In the genomic region with DNA sequence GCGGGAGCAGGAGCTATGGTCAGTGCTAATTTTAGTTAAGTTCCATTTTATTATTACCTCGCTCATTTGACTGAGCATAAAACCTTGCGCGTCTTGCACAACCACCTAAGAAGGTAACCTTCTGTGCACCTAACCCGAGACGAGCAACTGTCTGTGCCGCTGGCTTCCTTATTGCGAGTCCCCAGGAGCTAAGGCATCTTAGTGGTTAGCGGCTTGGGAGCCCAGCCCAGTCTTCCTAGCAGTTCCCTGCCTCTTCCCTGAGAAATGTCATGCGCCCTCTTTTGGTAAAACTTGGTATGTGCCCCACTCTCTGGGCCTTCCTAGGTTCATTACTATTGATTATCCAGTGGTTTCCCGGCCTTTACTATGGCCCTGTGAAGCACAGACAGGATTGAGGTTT, we compare ENCODE assay signal across 8 mouse cellular contexts. TPM values are rescaled to one million over a fixed set of nuclear protein-coding genes. Genes with fewer than 3 reads are reported as not detected.
DNase-seq lines count a peak whose midpoint lies in the region; ATAC-seq and TF ChIP-seq lines count a peak whose summit lies in the region.

No protein-coding gene starts in this region.

- peaks cover 6 to 15% of the 10 kb centered on the region in 2 experiments for H3K4me1 ChIP-seq in ES-E14 (ENCODE audit: control insufficient read depth in 2 of 2, insufficient read depth in 2 of 2, low read length in 2 of 2, poor library complexity in 1 of 2)
- peaks cover 20% of the 10 kb centered on the region for H3K4me1 ChIP-seq in forebrain, embryonic 12.5 days
- H3K4me1 ChIP-seq in heart, postnatal 0 days (ENCODE audit: control insufficient read depth, insufficient read depth) = peaks cover 11% of the 10 kb centered on the region; the same call in 1 of the 2 replicates
- peaks cover 38% of the 10 kb centered on the region for H3K4me1 ChIP-seq in liver, embryonic 15.5 days (replicated peaks)
- peaks cover 14% of the 10 kb centered on the region for H3K4me1 ChIP-seq in neural tube, embryonic 12.5 days
- peaks cover 3% of the 10 kb centered on the region for H3K4me1 ChIP-seq in stomach, postnatal 0 days (replicated peaks; ENCODE audit: control insufficient read depth, insufficient read depth)

- peak overlapping the region; percentile 89 for H3K4me2 ChIP-seq in forebrain, embryonic 12.5 days
- peak overlapping the region; percentile 88 for H3K4me2 ChIP-seq in heart, postnatal 0 days (ENCODE audit: low read depth, low read length)
- H3K4me2 ChIP-seq in liver, embryonic 15.5 days = peak overlapping the region; percentile 97
- H3K4me2 ChIP-seq in neural tube, embryonic 12.5 days (replicated peaks) = peak overlapping the region; percentile 84
- peak overlapping the region; percentile 94 for H3K4me2 ChIP-seq in stomach, postnatal 0 days (replicated peaks; ENCODE audit: low read depth)

- no peaks in the 10 kb centered on the region for H3K9me3 ChIP-seq in ES-E14 (ENCODE audit: control insufficient read depth, insufficient read depth, low read depth, low read length)
- H3K9me3 ChIP-seq in forebrain, embryonic 12.5 days = no peaks in the 10 kb centered on the region
- no peaks in the 10 kb centered on the region for H3K9me3 ChIP-seq in heart, postnatal 0 days (replicated peaks; ENCODE audit: control insufficient read depth, low read length)
- no peaks in the 10 kb centered on the region for H3K9me3 ChIP-seq in liver, embryonic 15.5 days (replicated peaks)
- no peaks in the 10 kb centered on the region for H3K9me3 ChIP-seq in neural tube, embryonic 12.5 days
- no peaks in the 10 kb centered on the region for H3K9me3 ChIP-seq in stomach, postnatal 0 days (ENCODE audit: control insufficient read depth, low read length)

- peak; percentile 89 for DNase-seq in ES-E14 (ENCODE audit: low read depth, low spot score)
- peak; percentile 85 for DNase-seq in c-Kit-positive CD71-positive TER-119-positive erythroid progenitor cells, embryonic 14.5 days (ENCODE audit: low spot score)
- DNase-seq in heart, postnatal 0 days (ENCODE audit: low spot score) = peak; percentile 84
- DNase-seq in kidney, postnatal 36 days = peak; percentile 92 to 93
- peak; percentile 84 for DNase-seq in stomach, postnatal 0 days (ENCODE audit: low spot score)

- no peak overlapping the region for H3K27ac ChIP-seq in ES-E14 (ENCODE audit: insufficient read depth, low read depth, low read length, poor library complexity, severe bottlenecking)
- no peak overlapping the region for H3K27ac ChIP-seq in forebrain, embryonic 12.5 days
- peak overlapping the region; percentile 71 for H3K27ac ChIP-seq in heart, postnatal 0 days (ENCODE audit: low read depth)
- H3K27ac ChIP-seq in liver, embryonic 15.5 days (replicated peaks) = peak overlapping the region; percentile 68
- no peak overlapping the region for H3K27ac ChIP-seq in neural tube, embryonic 12.5 days
- H3K27ac ChIP-seq in stomach, postnatal 0 days (replicated peaks) = peak overlapping the region; percentile 45; the same call in 1 of the 2 replicates

- H3K9ac ChIP-seq in ES-E14 (ENCODE audit: insufficient read depth, low read depth, low read length, poor library complexity, severe bottlenecking) = no peak overlapping the region
- H3K9ac ChIP-seq in forebrain, embryonic 12.5 days = peak overlapping the region; percentile 8; the same call in 1 of the 2 replicates
- H3K9ac ChIP-seq in heart, postnatal 0 days (replicated peaks; ENCODE audit: low read depth, low read length) = peak overlapping the region; percentile 38
- H3K9ac ChIP-seq in liver, embryonic 15.5 days = peak overlapping the region; percentile 28
- no peak overlapping the region for H3K9ac ChIP-seq in neural tube, embryonic 12.5 days
- peak overlapping the region; percentile 41; the same call in 1 of the 2 replicates for H3K9ac ChIP-seq in stomach, postnatal 0 days (ENCODE audit: low read length)

- H3K27me3 ChIP-seq in forebrain, embryonic 12.5 days = peaks cover 8% of the 10 kb centered on the region; the same call in 1 of the 2 replicates
- H3K27me3 ChIP-seq in heart, postnatal 0 days (ENCODE audit: control insufficient read depth, insufficient read depth, low read length) = no peaks in the 10 kb centered on the region
- 0 out of 2 replicates have a peak, but pooled peaks cover 5% of the 10 kb centered on the region for H3K27me3 ChIP-seq in liver, embryonic 15.5 days
- no peaks in the 10 kb centered on the region for H3K27me3 ChIP-seq in neural tube, embryonic 12.5 days (replicated peaks)
- no peaks in the 10 kb centered on the region for H3K27me3 ChIP-seq in stomach, postnatal 0 days (ENCODE audit: control insufficient read depth, insufficient read depth, low read length)

- under 1% methylated on average over 11 of the region's 11 CpGs for WGBS in forebrain, embryonic 12.5 days
- WGBS in heart, postnatal 0 days = under 1% methylated on average over 11 of the region's 11 CpGs
- WGBS in liver, embryonic 15.5 days (ENCODE audit: insufficient replicate concordance) = 2% methylated on average over 11 of the region's 11 CpGs
- 1% methylated on average over 11 of the region's 11 CpGs for whole genome bisulfite sequencing in neural tube, embryonic 12.5 days
- 0% methylated on average over 11 of the region's 11 CpGs for WGBS in stomach, postnatal 0 days

- ATAC-seq in forebrain, embryonic 12.5 days (ENCODE audit: low FRiP score) = peak; percentile 24; the same call in 1 of the 2 replicates
- ATAC-seq in heart, postnatal 0 days (ENCODE audit: insufficient read depth, low read depth) = no peak
- peak; percentile 13; the same call in 1 of the 2 replicates for ATAC-seq in liver, embryonic 15.5 days (ENCODE audit: insufficient read depth)
- peak; percentile 20; the same call in 1 of the 2 replicates for ATAC-seq in neural tube, embryonic 12.5 days (ENCODE audit: low FRiP score, low read depth)
- peak; percentile 46 for ATAC-seq in stomach, postnatal 0 days (ENCODE audit: low FRiP score, low TSS enrichment)

- peaks cover 3% of the 10 kb centered on the region; the same call in 1 of the 2 replicates for H3K36me3 ChIP-seq in ES-E14 (ENCODE audit: control insufficient read depth, insufficient read depth, low read length, poor library complexity, severe bottlenecking)
- no peaks in the 10 kb centered on the region for H3K36me3 ChIP-seq in forebrain, embryonic 12.5 days (replicated peaks)
- H3K36me3 ChIP-seq in heart, postnatal 0 days (replicated peaks; ENCODE audit: control insufficient read depth, insufficient read depth, low read length) = peaks cover 36% of the 10 kb centered on the region
- H3K36me3 ChIP-seq in liver, embryonic 15.5 days (replicated peaks) = no peaks in the 10 kb centered on the region
- H3K36me3 ChIP-seq in neural tube, embryonic 12.5 days = no peaks in the 10 kb centered on the region
- no peaks in the 10 kb centered on the region; the same call in 1 of the 2 replicates for H3K36me3 ChIP-seq in stomach, postnatal 0 days (ENCODE audit: control insufficient read depth, insufficient read depth, low read length)

- peak; percentile 82 for TF ChIP-seq CTCF in heart, postnatal 0 days (IDR thresholded peaks at IDR 0.05; ENCODE audit: low read depth)
- peak; percentile 91 for TF ChIP-seq CTCF in stomach, postnatal 0 days (IDR thresholded peaks at IDR 0.05; ENCODE audit: low read depth)

- in situ Hi-C loops in ES-E14 (cut with MboI; ENCODE audit: low sequenced_read_pairs in 2 of 2, unreplicated experiment in 2 of 2) = no loop called here

- peak overlapping the region; percentile 22 to 64; a peak in 3 of 4 replicates for H3K4me3 ChIP-seq in ES-E14 (ENCODE audit: insufficient read depth in 1 of 2, low read depth in 1 of 2, low read length in 2 of 2, poor library complexity in 1 of 2, severe bottlenecking in 1 of 2)
- peak overlapping the region; percentile 70 for H3K4me3 ChIP-seq in forebrain, embryonic 12.5 days (replicated peaks)
- H3K4me3 ChIP-seq in heart, postnatal 0 days (ENCODE audit: low read depth, low read length) = peak overlapping the region; percentile 71
- H3K4me3 ChIP-seq in liver, embryonic 15.5 days (replicated peaks) = peak overlapping the region; percentile 76
- H3K4me3 ChIP-seq in neural tube, embryonic 12.5 days = peak overlapping the region; percentile 69
- peak overlapping the region; percentile 38 for H3K4me3 ChIP-seq in stomach, postnatal 0 days (ENCODE audit: low read depth, low read length)

- TF ChIP-seq EP300 in heart, postnatal 0 days (IDR thresholded peaks at IDR 0.05; ENCODE audit: low read depth) = no peak
- TF ChIP-seq EP300 in stomach, postnatal 0 days (optimal IDR thresholded peaks at IDR 0.05) = no peak

RNA-seq across cellular contexts. Expression of gene Pdk2, which starts 0.9 kb away (rescaled TPM):
- 1.3 and 1.7 TPM in 2 replicates for total RNA-seq in ES-E14 (2012; rRNA removed)
- polyA plus RNA-seq in forebrain, embryonic 12.5 days (2016; fragmentation: Nextera tagmentation; extraction: Ambion mirVana) = 17.3 and 19.4 TPM in 2 replicates
- total RNA-seq in heart, postnatal 0 days (2014; rRNA removed; ENCODE audit: low replicate concordance) = 121 and 168 TPM in 2 replicates
- polyA plus RNA-seq in heart, postnatal 0 days (2015; fragmentation: Nextera tagmentation; extraction: Ambion mirVana) = 179 and 186 TPM in 2 replicates
- polyA plus RNA-seq in liver, embryonic 15.5 days (2015; fragmentation: Nextera tagmentation; extraction: Ambion mirVana) = 10.2 and 10.8 TPM in 2 replicates
- polyA plus RNA-seq in neural tube, embryonic 12.5 days (2016; fragmentation: Nextera tagmentation; extraction: Ambion mirVana) = 20.5 and 20.6 TPM in 2 replicates
- 29.8 and 39.0 TPM in 2 replicates for polyA plus RNA-seq in stomach, postnatal 0 days (2015; fragmentation: Nextera tagmentation; extraction: Ambion mirVana)

RNA-seq across cellular contexts. Expression of gene Samd14, which starts 32.4 kb away (rescaled TPM):
- 0.53 and 0.89 TPM in 2 replicates for total RNA-seq in ES-E14 (2012; rRNA removed)
- polyA plus RNA-seq in forebrain, embryonic 12.5 days (2016; fragmentation: Nextera tagmentation; extraction: Ambion mirVana) = 80.5 and 86.7 TPM in 2 replicates
- total RNA-seq in heart, postnatal 0 days (2014; rRNA removed; ENCODE audit: low replicate concordance) = 6.2 and 9.5 TPM in 2 replicates
- polyA plus RNA-seq in heart, postnatal 0 days (2015; fragmentation: Nextera tagmentation; extraction: Ambion mirVana) = 4.6 and 4.8 TPM in 2 replicates
- polyA plus RNA-seq in liver, embryonic 15.5 days (2015; fragmentation: Nextera tagmentation; extraction: Ambion mirVana) = 33.9 and 39.2 TPM in 2 replicates
- 101 and 106 TPM in 2 replicates for polyA plus RNA-seq in neural tube, embryonic 12.5 days (2016; fragmentation: Nextera tagmentation; extraction: Ambion mirVana)
- 6.7 and 7.2 TPM in 2 replicates for polyA plus RNA-seq in stomach, postnatal 0 days (2015; fragmentation: Nextera tagmentation; extraction: Ambion mirVana)

RNA-seq across cellular contexts. Expression of gene Itga3, which starts 34.5 kb away (rescaled TPM):
- 189 and 246 TPM in 2 replicates for total RNA-seq in ES-E14 (2012; rRNA removed)
- polyA plus RNA-seq in forebrain, embryonic 12.5 days (2016; fragmentation: Nextera tagmentation; extraction: Ambion mirVana) = 3.8 and 5.2 TPM in 2 replicates
- total RNA-seq in heart, postnatal 0 days (2014; rRNA removed; ENCODE audit: low replicate concordance) = 12.2 and 47.8 TPM in 2 replicates
- polyA plus RNA-seq in heart, postnatal 0 days (2015; fragmentation: Nextera tagmentation; extraction: Ambion mirVana) = 6.6 and 7.2 TPM in 2 replicates
- polyA plus RNA-seq in liver, embryonic 15.5 days (2015; fragmentation: Nextera tagmentation; extraction: Ambion mirVana) = 2.0 and 2.6 TPM in 2 replicates
- 7.6 and 9.3 TPM in 2 replicates for polyA plus RNA-seq in neural tube, embryonic 12.5 days (2016; fragmentation: Nextera tagmentation; extraction: Ambion mirVana)
- 15.6 and 17.0 TPM in 2 replicates for polyA plus RNA-seq in stomach, postnatal 0 days (2015; fragmentation: Nextera tagmentation; extraction: Ambion mirVana)

RNA-seq across cellular contexts. Expression of gene Ppp1r9b, which starts 51.3 kb away (rescaled TPM):
- 29.5 and 32.6 TPM in 2 replicates for total RNA-seq in ES-E14 (2012; rRNA removed)
- 16.6 and 17.7 TPM in 2 replicates for polyA plus RNA-seq in forebrain, embryonic 12.5 days (2016; fragmentation: Nextera tagmentation; extraction: Ambion mirVana)
- 27.6 and 38.6 TPM in 2 replicates for total RNA-seq in heart, postnatal 0 days (2014; rRNA removed; ENCODE audit: low replicate concordance)
- polyA plus RNA-seq in heart, postnatal 0 days (2015; fragmentation: Nextera tagmentation; extraction: Ambion mirVana) = 4.5 and 4.7 TPM in 2 replicates
- polyA plus RNA-seq in liver, embryonic 15.5 days (2015; fragmentation: Nextera tagmentation; extraction: Ambion mirVana) = 8.2 and 8.8 TPM in 2 replicates
- 18.2 and 19.7 TPM in 2 replicates for polyA plus RNA-seq in neural tube, embryonic 12.5 days (2016; fragmentation: Nextera tagmentation; extraction: Ambion mirVana)
- 4.9 and 5.4 TPM in 2 replicates for polyA plus RNA-seq in stomach, postnatal 0 days (2015; fragmentation: Nextera tagmentation; extraction: Ambion mirVana)

Comparison
In these comparisons a context has a peak if more than half of its experiments do, and no peak if none do; other contexts are left out.
1. H3K27ac ChIP-seq: peak in heart, postnatal 0 days (single experiment), liver, embryonic 15.5 days (single experiment) and stomach, postnatal 0 days (single experiment); none in ES-E14 (single experiment), forebrain, embryonic 12.5 days (single experiment) and neural tube, embryonic 12.5 days (single experiment).
2. H3K9ac ChIP-seq: peak in forebrain, embryonic 12.5 days (single experiment), heart, postnatal 0 days (single experiment), liver, embryonic 15.5 days (single experiment) and stomach, postnatal 0 days (single experiment); none in ES-E14 (single experiment) and neural tube, embryonic 12.5 days (single experiment).
3. Peak in every context shown above with its lines, with median percentiles within 50 percentile points of each other: DNase-seq, H3K4me3 ChIP-seq and H3K4me2 ChIP-seq.